Mouse (Mus musculus): Measurements from ENCODE around the gene Zc3h4.

DNA sequence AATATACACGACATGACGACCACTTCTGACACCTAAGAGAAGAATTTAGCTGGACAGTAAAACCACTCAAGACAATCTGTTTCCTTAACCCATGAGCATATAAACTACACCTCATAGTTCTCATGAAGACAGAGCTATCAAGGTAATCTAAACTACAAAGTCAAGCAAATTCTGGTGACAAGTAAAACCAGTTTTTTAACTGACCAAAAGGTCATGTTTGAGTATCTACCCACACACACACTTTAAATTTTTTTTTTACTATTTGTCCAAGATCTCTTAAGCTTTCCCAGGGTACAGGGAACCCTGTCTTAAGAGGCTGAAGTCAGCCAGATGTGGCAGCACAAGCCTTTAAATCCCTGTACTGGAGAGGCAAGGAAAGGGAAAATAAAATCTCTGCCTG, 31.9 kb upstream of the Zc3h4 start:
- TF ChIP-seq POLR2A (IDR thresholded peaks at IDR 0.05; ENCODE audit: low read depth, low read length): no peak
- TF ChIP-seq CTCF (IDR thresholded peaks at IDR 0.05; ENCODE audit: extremely low read depth, insufficient read depth, insufficient read length, insufficient replicate concordance): no peak
